Mouse (Mus musculus) embryonic fibroblast, embryonic 13.5 days (primary cell): ENCODE measurements around the gene Zmynd19.

ENCODE experiments used
- CTCF ChIP-seq: IDR thresholded peaks from 2 replicates; pipeline ENCODE4 v1.5.1; 2011; ENCODE audit warnings: mild to moderate bottlenecking, control low read depth, low read length, moderate library complexity, borderline replicate concordance; ENCODE audit not compliant: insufficient read depth
- POLR2A ChIP-seq: IDR thresholded peaks from 2 replicates; pipeline ENCODE4 v1.6.1; 2011; ENCODE audit warnings: low read depth, mild to moderate bottlenecking, control low read depth, low read length, moderate library complexity

DNA sequence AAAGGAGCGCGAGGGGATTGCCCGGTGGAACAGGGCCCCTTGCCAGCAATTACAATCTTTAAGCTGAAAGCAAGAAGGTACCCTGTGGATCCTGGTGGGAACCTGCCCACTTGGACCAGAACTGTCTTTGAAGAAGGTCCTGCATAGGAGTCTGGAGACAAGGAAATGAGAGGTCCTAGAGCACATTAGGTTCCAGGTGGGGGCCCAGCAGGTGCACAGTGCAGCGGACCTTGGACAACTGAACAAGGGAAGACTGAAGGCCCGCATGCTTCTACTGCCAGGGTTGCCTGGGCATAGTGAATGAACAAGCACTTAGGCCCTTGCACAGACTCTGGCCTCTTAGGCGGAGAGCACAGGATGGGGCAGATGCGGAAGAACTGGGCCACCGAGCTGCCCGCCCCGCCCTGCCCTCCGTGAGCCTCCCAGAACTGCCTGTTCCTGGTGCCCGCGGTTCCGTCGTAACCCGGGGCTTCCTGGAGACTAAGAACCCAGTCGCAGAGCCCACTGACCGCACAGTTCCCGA is 15.1 kb upstream of the Zmynd19 start:
- TF ChIP-seq CTCF (no peak), POLR2A (no peak)
